Mouse (Mus musculus): ENCODE data around the gene Snx19.

DNA sequence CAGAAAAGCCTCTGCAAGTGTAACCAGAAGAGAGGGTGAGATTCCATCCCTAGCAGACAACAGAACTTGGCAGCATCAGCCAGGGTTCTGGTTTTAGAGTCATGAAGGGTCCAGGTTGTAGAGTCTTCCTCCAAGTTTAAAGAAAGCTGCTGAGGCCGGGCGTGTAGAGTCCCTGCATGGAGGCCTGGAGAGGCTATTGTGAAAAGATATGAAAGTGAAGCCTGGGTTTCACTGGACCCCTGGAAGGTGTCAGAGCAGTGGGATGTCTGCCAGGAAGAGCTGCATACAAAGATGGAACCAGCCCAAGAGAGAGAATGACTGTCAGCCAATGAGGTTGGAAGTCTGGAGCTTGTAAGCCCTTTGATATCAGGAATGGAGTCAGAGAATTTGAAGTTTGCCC lies 67.5 kb downstream of the Snx19 start:
- TF ChIP-seq EP300 (IDR thresholded peaks at IDR 0.05; ENCODE audit: low read depth) (no peak), CTCF (IDR thresholded peaks at IDR 0.05; ENCODE audit: low read depth) (no peak)

Measured in heart, postnatal 0 days (tissue).